Mouse (Mus musculus) retina, postnatal 7 days (tissue): ENCODE measurements at regions not wholly inside any gene's neighbourhood (a gene's known extent, or its start where the extent isn't known, plus 50 kb on each side); places are given as distances from the start of the nearest gene placed in this dataset.

Experiments
- DNase-seq: peaks from one replicate; pipeline ENCODE4 v3.0.0-alpha.2; 2012; ENCODE audit warnings: low read depth, low spot score

- no peak for DNase-seq
Measured at GRCm38 (mm10) chr5:74885958-74886357, 158.6 kb downstream of the Chic2 start.

GRCm38 (mm10) chr5:74882563-74882962 is 162.0 kb downstream of the Chic2 start:
- no peak for DNase-seq

- DNase-seq, result no peak
Measured at GRCm38 (mm10) chr5:74880669-74881226, 163.8 kb downstream of the Chic2 start.

- DNase-seq, result no peak
Measured at GRCm38 (mm10) chr5:74880048-74880437, 164.5 kb downstream of the Chic2 start.

- DNase-seq, result no peak
Measured at GRCm38 (mm10) chr5:74879098-74880047, 165.2 kb downstream of the Chic2 start.

GRCm38 (mm10) chr5:74877595-74877994 is 167.0 kb downstream of the Chic2 start:
- no peak for DNase-seq

- no peak for DNase-seq
Measured at GRCm38 (mm10) chr5:74877185-74877584, 167.4 kb downstream of the Chic2 start.

- no peak for DNase-seq
Measured at GRCm38 (mm10) chr5:74874691-74875090, 169.9 kb downstream of the Chic2 start.

GRCm38 (mm10) chr5:74870615-74871014 is 167.9 kb upstream of the Lnx1 start:
- no peak for DNase-seq

- no peak for DNase-seq
Measured at GRCm38 (mm10) chr5:74867113-74867785, 164.5 kb upstream of the Lnx1 start.

GRCm38 (mm10) chr5:74866697-74867096 is 164.0 kb upstream of the Lnx1 start:
- DNase-seq, result no peak

- DNase-seq, result no peak
Measured at GRCm38 (mm10) chr5:74865446-74865845, 162.7 kb upstream of the Lnx1 start.

- DNase-seq, result no peak
Measured at GRCm38 (mm10) chr5:74864540-74865157, 161.9 kb upstream of the Lnx1 start.

- no peak for DNase-seq
Measured at GRCm38 (mm10) chr5:74861297-74861696, 158.6 kb upstream of the Lnx1 start.

- no peak for DNase-seq
Measured at GRCm38 (mm10) chr5:74857861-74858260, 155.1 kb upstream of the Lnx1 start.

- DNase-seq, result no peak
Measured at GRCm38 (mm10) chr5:74857161-74857560, 154.4 kb upstream of the Lnx1 start.

GRCm38 (mm10) chr5:74847824-74848223 is 145.1 kb upstream of the Lnx1 start:
- DNase-seq, result no peak

GRCm38 (mm10) chr5:74846674-74847073 is 144.0 kb upstream of the Lnx1 start:
- DNase-seq, result no peak

GRCm38 (mm10) chr5:74834401-74834800 is 131.7 kb upstream of the Lnx1 start:
- DNase-seq, result no peak

GRCm38 (mm10) chr5:74833887-74834286 is 131.2 kb upstream of the Lnx1 start:
- DNase-seq, result no peak

GRCm38 (mm10) chr5:74832011-74832410 is 129.3 kb upstream of the Lnx1 start:
- DNase-seq, result no peak

- DNase-seq, result no peak
Measured at GRCm38 (mm10) chr5:74830646-74831045, 127.9 kb upstream of the Lnx1 start.
